Mouse (Mus musculus): ENCODE results near the gene Slc44a3. TPM values are rescaled to one million over a fixed set of nuclear protein-coding genes. Genes with fewer than 3 reads are reported as not detected.

Gene Slc44a3
- polyA plus RNA-seq, 1 experiment: not detected

DNA sequence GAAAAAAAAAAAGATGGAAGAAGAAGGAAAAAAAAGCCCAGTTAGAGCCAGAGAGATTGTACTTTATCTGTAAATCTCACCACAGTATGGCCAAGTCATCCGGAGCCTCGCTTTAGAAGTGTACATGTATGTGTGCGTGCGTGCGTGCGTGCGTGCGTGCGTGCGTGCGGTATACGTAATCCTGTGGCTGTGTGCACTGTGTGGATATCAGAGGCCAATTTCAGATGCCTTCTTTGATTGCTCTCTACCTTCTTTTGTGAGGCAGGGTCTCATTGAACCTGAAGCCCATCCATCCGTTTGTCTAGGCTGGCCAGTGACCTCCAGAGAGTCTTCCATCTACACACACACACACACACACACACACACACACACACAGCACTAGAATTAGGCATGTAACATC is 70.7 kb downstream of the Slc44a3 start:
- no peak for TF ChIP-seq GATA1 (IDR thresholded peaks at IDR 0.05; ENCODE audit: low read length)

DNA sequence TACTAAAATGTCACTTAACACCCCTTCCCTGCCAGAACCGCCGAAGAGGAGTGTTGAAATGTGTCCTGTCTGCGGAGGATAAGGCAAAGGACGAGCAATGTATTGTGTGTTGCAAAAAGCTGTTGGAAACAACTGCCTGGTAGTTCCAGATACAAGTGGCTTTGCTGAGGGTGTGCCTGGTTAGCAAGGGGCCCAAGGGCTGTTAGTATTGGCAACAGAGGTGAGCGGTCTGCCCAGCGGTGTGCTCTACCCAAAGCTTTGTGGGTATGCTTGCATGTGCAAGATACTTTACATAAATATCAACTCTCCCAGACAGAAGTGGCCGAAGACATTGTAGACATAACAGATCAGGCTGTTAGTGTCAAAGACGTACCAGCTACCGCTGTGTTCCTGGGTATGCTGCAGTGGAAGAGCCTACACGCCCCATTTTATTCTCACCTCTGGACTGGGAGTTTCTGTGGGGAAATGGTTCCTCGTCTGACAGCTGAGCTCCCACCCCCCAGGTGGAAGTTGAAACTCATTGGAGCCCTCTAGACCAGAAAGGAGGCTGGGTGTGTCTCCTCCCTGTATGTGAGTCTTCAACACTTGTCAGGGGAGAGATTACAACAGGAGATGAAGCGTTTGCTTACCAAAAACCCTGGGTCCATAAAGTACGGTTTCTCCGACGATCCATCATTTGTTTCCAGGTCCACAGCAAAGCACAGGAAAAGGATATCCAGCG is 71.6 kb downstream of the Slc44a3 start:
- no peak for TF ChIP-seq GATA1 (IDR thresholded peaks at IDR 0.05; ENCODE audit: low read length)

DNA sequence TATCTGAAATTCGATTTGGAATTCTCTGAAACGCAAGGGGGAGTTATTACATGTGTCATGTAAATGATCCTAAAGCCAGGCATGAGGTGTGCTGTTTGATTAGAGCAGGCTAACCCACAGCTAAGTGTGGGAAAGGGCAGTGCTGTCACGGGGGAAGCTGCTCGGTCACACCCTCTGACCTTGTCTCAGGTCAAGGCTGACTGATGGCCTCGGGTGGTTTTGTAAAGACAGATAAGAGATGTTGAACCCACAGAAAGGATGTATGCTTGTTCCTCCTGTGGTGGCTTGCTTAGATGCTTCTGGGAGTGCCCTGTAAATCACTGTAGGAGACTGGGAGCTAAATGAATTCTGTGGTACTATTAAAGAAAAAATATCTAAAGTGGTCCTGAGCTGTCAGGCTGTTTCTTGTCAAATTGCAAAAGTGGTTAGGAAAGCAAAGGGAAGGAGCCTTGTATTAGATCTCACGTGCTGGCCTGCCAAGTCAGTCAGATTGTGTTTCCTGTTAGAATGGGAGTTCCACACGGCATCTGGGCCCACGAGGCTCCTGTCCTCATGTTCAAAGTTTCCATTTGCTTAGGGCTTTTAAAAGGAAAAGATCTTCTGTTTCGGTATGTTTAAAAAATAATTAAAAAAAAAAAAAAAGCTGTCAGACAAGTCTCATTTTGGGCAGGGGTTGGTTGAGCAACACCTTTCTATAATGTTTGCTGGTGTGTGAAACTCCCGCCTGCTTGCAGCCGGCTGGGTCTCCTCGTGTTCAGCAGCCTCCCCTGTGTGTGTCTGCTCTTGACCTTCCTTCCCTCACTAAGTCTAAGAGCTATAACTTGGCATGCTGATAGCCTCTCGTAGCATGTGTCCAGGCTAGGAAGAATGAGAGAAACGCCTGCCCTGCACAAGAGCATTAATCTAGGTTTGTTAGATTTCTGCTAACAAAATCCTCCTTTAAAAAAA is 73.4 kb downstream of the Slc44a3 start:
- TF ChIP-seq GATA1 (IDR thresholded peaks at IDR 0.05; ENCODE audit: low read length): no peak

DNA sequence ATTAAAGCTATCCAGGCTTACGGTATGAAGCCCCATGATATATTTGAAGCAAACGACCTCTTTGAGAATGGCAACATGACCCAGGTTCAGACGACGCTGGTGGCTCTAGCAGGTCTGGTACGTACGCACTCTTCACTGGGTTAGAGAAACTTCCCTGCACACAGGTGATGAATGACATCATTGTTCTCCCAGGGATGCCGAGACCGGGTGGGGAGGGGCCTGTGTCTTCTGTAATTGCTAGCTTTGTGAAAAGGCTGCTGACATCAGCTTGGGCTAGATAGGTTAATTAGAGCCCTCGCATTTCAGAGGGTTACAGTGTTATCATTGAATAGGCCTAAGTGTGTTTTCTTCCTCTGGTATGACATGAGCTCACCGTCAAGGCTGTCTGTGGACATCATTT is 80.8 kb downstream of the Slc44a3 start:
- no peak for TF ChIP-seq GATA1 (IDR thresholded peaks at IDR 0.05; ENCODE audit: low read length)

DNA sequence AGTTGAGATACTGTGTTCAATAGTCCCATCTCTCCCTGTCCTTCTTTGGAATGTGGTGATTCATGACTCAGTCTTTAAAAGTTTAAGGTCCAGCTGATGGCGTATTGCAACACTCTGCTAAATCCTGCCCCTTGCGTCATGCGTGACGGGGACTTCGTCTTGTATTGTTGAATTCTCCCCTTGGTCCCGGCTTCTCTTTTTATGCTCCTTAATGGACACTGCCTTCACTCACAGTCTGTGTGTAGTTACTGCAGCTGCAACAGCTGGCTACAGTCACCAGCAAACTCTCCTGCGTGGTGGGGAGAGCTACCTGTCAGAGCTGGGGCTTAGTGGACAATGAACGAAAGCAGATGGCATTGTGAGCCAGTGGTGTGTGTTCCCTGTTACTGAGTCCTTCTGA is 82.7 kb downstream of the Slc44a3 start:
- TF ChIP-seq GATA1 (IDR thresholded peaks at IDR 0.05; ENCODE audit: low read length): no peak

DNA sequence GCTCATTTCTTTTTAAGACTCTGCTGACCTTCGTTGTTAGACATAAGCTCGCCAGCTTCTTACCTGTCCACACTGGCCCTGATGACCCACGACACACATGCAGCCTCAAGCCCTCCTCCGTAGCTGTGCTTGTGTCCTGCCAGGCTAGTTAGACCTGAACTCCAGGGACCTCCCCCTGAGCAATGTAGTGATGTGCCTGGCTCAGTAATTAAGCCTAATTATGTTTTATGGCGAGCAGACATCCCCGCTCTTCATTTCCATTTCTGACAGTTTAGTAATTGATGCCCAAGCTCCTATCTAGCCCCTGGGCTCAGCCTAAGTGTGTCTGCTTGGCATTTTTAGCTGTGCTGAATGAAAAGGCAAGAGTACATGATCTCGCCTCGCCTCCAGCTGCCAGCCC is 83.6 kb downstream of the Slc44a3 start:
- no peak for TF ChIP-seq GATA1 (IDR thresholded peaks at IDR 0.05; ENCODE audit: low read length)

DNA sequence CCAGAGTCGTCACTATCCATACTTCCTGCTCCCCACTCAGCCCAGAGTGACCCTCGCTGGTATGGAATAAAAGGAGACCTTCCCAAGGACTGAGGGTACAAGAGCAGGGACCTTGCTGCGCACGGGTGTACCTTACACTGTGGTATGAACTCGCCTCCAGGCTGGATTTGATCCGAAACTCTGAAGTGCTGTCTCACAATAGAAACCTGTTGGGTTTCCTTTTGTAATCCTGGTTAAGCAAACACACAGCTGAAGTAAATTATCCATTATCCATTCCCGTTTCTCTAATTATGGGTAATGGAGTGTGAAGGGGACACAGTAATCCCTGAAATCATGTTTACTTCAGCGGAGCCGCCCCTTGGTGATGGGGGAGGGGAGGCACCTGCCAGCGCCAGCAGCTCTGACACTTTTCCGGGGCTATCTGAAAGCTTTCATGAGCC is 84.2 kb downstream of the Slc44a3 start:
- TF ChIP-seq GATA1 (IDR thresholded peaks at IDR 0.05; ENCODE audit: low read length): no peak

DNA sequence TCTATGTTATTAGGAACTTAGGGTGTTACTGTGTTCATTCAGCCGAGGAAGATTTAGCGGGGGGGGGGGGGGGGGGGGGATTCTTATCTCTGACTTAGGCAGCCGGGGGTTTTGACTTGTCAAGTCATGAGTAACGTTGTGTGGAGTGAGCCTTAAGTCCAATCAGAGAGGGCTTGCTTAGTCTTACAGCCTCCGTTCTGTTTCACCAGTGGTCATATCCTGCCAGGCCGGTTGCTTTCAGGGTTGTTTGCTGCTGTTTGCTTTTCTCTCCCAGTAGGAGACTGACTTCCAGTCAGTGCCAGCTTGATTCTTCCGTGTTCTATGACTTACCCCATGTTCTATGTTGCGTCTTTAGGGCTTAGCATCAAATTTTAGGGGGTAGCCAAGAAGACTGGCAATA is 85.8 kb downstream of the Slc44a3 start:
- no peak for TF ChIP-seq GATA1 (IDR thresholded peaks at IDR 0.05; ENCODE audit: low read length)

DNA sequence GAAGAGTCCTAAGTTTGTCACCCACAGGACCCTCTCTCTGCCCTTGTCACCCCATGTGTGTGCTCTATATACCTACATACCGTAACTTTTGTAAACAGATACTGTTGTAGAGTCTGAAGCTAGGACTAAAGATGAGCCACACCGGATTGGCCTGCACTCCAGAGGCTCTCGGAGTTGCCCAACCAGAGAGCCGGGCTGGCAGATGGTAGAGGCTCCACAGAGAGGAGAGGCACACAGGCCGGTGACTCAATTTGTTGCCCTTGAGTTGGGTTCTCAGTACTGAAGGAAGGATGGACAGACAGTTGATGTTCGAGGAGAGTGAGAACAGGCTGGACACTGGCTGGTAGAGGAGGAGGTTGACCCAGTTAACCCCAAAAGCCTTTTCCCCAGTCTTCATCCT is 87.8 kb downstream of the Slc44a3 start:
- TF ChIP-seq GATA1 (IDR thresholded peaks at IDR 0.05; ENCODE audit: low read length): no peak

DNA sequence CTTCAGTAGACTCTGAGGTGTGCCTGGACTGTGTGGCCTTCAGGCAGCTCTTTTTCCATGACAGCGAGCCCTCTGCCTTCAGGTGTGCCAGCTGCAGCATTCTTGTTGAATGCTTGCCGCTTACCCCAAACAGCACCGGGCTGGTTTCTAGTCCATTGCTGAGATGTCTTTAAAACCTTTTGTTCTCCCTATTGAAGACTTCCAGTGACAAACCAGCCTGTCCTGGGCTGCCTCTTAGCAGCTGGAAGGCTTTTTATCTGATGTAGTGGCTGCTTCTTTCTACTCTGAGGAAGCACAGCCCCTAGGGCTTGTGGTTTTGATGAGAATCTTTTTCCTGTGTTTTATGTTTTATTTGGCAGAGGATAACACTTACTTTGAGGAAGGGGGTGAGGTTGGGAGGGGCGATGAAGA is 88.3 kb downstream of the Slc44a3 start:
- no peak for TF ChIP-seq GATA1 (IDR thresholded peaks at IDR 0.05; ENCODE audit: low read length)

DNA sequence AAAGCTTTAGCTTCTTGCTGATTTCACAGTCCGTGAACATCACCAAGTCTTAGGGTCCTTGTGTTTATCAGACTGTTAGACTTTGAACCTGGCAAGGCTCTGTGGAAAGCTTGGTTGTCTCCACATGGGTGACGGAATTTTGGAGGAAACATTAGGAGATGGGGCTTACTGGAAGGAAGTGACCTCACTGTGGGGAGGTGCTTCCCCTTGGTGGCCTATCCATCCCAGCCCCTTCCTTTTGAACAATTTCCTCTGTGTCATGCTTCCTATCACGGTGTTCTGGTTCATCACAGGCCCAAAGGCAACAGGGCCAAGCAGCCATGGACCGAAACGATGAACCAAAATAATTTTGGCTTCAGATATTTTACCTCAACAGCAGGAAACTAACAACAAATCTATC is 89.9 kb downstream of the Slc44a3 start:
- no peak for TF ChIP-seq GATA1 (IDR thresholded peaks at IDR 0.05; ENCODE audit: low read length)

DNA sequence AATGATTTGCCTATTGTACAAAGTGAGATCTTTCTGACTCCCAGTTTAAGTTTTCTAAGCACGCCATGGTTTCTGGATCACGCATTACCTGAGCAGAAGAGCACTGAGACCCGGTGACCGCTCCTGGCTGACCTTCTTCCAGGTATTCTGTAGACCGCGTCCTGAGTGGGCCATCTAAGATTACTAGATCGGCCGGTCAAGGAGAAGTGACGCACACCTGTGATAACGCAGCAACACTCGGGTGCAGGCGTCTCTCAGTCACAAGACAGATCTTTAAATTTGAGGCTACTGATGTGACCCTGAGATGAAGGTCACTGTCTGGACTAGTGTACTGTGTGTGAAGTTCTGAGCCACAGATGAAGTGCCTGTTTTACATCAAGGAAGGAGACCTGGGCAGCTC is 90.7 kb downstream of the Slc44a3 start:
- TF ChIP-seq GATA1 (IDR thresholded peaks at IDR 0.05; ENCODE audit: low read length): no peak

DNA sequence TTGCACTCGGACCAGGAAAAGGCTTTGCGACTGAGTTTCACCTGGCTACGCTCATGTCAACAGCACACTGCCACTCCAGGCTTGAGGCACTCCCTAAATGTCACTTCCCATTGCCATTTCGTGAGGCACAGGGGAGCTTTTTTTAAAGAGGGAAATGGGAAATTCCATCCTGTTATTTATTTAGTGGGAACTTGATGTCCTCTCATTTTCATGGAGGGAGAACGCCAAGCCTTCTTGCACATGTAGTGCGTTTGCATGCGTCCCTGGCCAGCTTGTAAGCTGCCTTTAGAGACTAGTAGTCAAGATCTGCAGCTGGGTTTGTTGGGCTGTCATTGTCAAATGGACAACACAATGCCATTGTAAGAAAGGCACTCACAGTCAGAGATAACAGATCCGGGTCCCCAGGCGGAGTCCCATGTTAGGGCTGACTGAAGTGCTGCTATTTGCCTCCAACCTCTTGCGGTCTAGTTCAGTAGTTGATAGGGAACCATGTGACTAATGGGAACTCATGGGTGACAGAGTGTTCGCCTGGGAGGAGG is 92.5 kb downstream of the Slc44a3 start:
- no peak for TF ChIP-seq GATA1 (IDR thresholded peaks at IDR 0.05; ENCODE audit: low read length)

DNA sequence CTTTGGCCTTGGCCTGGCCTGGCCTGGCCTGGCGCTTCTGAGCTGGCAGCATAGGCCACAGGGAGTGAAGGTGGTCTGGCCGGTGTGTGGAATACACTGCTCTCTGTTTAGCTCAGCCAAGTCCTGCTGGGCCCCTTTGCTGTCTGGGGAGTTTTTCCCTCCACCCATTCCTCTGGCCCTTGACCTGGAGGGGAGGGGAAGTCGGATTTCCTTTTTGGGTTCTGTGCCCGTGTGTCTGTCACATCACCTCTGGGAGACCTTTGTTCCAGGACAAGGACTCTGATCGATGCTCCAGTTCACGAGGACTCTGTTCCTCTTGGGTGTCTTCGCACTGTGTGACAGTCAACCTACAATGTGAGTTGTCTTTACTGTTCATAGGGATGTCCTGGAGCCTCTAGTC is 94.2 kb downstream of the Slc44a3 start:
- TF ChIP-seq GATA1 (IDR thresholded peaks at IDR 0.05; ENCODE audit: low read length): no peak

DNA sequence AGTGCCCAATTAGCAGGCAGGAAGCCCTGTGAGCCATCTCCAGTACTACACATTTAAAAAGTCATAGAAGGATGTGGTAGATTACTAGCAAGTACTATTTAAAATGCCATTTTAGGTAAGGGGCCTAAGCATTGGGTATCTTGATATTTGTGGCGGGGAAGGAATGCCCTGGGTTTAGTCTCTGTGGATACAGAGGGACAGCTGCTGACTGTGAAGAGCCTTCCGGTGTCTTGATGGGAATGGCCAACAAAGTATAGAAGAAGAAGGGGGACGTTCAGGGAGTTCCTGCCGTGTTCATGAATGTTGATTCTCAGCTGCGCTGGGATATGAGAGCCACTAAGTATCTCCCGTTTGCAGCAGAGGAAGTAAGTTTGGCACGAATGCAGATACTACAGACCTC is 95.1 kb downstream of the Slc44a3 start:
- TF ChIP-seq GATA1 (IDR thresholded peaks at IDR 0.05; ENCODE audit: low read length): no peak

DNA sequence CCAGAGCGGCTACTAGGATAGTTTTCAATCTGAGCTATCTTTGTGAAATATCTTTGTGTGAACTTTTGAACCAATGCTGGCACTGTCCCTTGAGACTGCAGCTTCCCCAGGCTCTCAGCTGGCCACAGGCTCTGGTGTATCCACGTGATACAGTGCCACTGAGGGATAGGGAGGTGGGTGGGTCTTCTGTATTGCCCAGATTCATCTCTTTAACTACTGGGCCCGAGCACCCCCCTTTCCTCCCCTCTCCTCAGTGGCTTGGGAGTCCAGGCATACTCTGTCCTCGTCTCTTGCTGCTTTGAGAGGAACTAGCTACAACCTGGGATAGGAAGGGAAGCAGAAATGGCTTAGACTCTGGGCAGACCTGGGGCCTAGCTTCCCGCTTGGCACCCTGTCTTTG is 96.9 kb downstream of the Slc44a3 start:
- no peak for TF ChIP-seq GATA1 (IDR thresholded peaks at IDR 0.05; ENCODE audit: low read length)
